Mouse (Mus musculus) embryonic facial prominence, embryonic 13.5 days (tissue): ENCODE measurements around the gene Ncf1. TPM values are rescaled to one million over a fixed set of nuclear protein-coding genes. Genes with fewer than 3 reads are reported as not detected.
A peak's percentile ranks its signal among the peaks of the same experiment; 100 is the strongest.

Experiments
- ATAC-seq: fragments of 200-750 bp; cut with Nextera tagmentation; 2 replicates; pipeline ENCODE4 v1.8.0; 2017; ENCODE audit warnings: low read depth; ENCODE audit not compliant: insufficient number of reproducible peaks, insufficient read depth, low FRiP score, low TSS enrichment
- H3K27ac ChIP-seq: fragments of 300-500 bp; sonication (generic); 2 replicates; pipeline ENCODE4 v1.5.1; 2015; ENCODE audit warnings: moderate library complexity, mild to moderate bottlenecking, inconsistent platforms
- H3K27me3 ChIP-seq: fragments of 300-500 bp; sonication (generic); 2 replicates; pipeline ENCODE4 v1.6.1; 2015; ENCODE audit warnings: mild to moderate bottlenecking, inconsistent platforms
- H3K36me3 ChIP-seq: fragments of 300-500 bp; sonication (generic); 2 replicates; pipeline ENCODE4 v1.6.1; 2015; ENCODE audit warnings: mild to moderate bottlenecking, inconsistent platforms
- H3K4me1 ChIP-seq: fragments of 300-500 bp; sonication (generic); 2 replicates; pipeline ENCODE4 v1.6.1; 2015; ENCODE audit warnings: inconsistent platforms
- H3K4me2 ChIP-seq: fragments of 300-500 bp; sonication (generic); 2 replicates; pipeline ENCODE4 v1.6.1; 2015; ENCODE audit warnings: moderate library complexity, mild to moderate bottlenecking, inconsistent platforms
- H3K4me3 ChIP-seq: fragments of 300-500 bp; sonication (generic); 2 replicates; pipeline ENCODE4 v1.5.1; 2015; ENCODE audit warnings: mild to moderate bottlenecking, inconsistent platforms
- H3K9ac ChIP-seq: fragments of 300-500 bp; sonication (generic); 2 replicates; pipeline ENCODE4 v1.6.1; 2015; ENCODE audit warnings: mild to moderate bottlenecking, inconsistent platforms
- H3K9me3 ChIP-seq: fragments of 300-500 bp; sonication (generic); 2 replicates; pipeline ENCODE4 v1.6.1; 2016; ENCODE audit warnings: inconsistent platforms
- WGBS: fragments of 180-500 bp; shearing (Covaris S2); methylation state at CpG from one replicate; pipeline ENCODE4 v1.1.7; 2015; ENCODE audit warnings: mixed read lengths; 5-methylcytosine and 5-hydroxymethylcytosine counted together
- polyA plus RNA-seq: library from polyadenylated mRNA; unstranded; fragments of >200 nt; fragmentation: Nextera tagmentation; extraction: Ambion mirVana; gene quantifications from 2 replicates; pipeline ENCODE4 v1.2.1, GENCODE M21; 2015

Ncf1 gene
- 4.4 and 5.2 TPM in 2 replicates for polyA plus RNA-seq

- WGBS, result 83% methylated on average over 7 of the region's 7 CpGs
- Histone ChIP-seq H3K9ac (no peak within 1 kb of the TSS), H3K9me3 (no peaks in the 10 kb centered on the region), H3K4me1 (peaks cover 43% of the 10 kb centered on the region), H3K4me2 (no peak within 1 kb of the TSS), H3K27me3 (no peaks in the 10 kb centered on the region), H3K36me3 (no peaks in the 10 kb centered on the region), H3K4me3 (no peak within 1 kb of the TSS), H3K27ac (peak within 1 kb of the TSS; percentile 22; the same call in 1 of the 2 replicates)
- ATAC-seq, result no peak
Measured at GRCm38 (mm10) chr5:134229391-134229790, at the start of gene Ncf1. Gene Ncf1 (minus strand): TSS chr5:134229625.

- H3K36me3 ChIP-seq, result peaks cover 90% of the 10 kb centered on the region
- no peaks in the 10 kb centered on the region for H3K4me1 ChIP-seq
- WGBS, result 83% methylated on average over 4 of the region's 4 CpGs
- H3K9me3 ChIP-seq, result no peaks in the 10 kb centered on the region
- H3K27me3 ChIP-seq, result no peaks in the 10 kb centered on the region
- H3K4me3 ChIP-seq, result no peak overlapping the region
- H3K27ac ChIP-seq, result no peak overlapping the region
- no peak overlapping the region for H3K4me2 ChIP-seq
- ATAC-seq, result no peak
- no peak overlapping the region for H3K9ac ChIP-seq
Measured at GRCm38 (mm10) chr5:134277109-134277508, 47.7 kb upstream of the Ncf1 start.

GRCm38 (mm10) chr5:134275556-134275955 lies 46.1 kb upstream of the Ncf1 start:
- Histone ChIP-seq H3K9ac (no peak overlapping the region), H3K36me3 (peaks cover 94% of the 10 kb centered on the region), H3K4me3 (no peak overlapping the region), H3K27ac (no peak overlapping the region), H3K27me3 (no peaks in the 10 kb centered on the region), H3K9me3 (no peaks in the 10 kb centered on the region), H3K4me1 (no peaks in the 10 kb centered on the region), H3K4me2 (no peak overlapping the region)
- no peak for ATAC-seq
- WGBS, result 87% methylated on average over 10 of the region's 10 CpGs

GRCm38 (mm10) chr5:134275021-134275420 lies 45.6 kb upstream of the Ncf1 start:
- Histone ChIP-seq H3K27ac (no peak overlapping the region), H3K4me1 (no peaks in the 10 kb centered on the region), H3K9me3 (no peaks in the 10 kb centered on the region), H3K27me3 (no peaks in the 10 kb centered on the region), H3K4me2 (no peak overlapping the region), H3K36me3 (peaks cover 94% of the 10 kb centered on the region), H3K9ac (no peak overlapping the region), H3K4me3 (no peak overlapping the region)
- 86% methylated on average over 11 of the region's 11 CpGs for WGBS
- no peak for ATAC-seq

GRCm38 (mm10) chr5:134273761-134274160 lies 44.3 kb upstream of the Ncf1 start:
- no peaks in the 10 kb centered on the region for H3K27me3 ChIP-seq
- no peak overlapping the region for H3K4me2 ChIP-seq
- no peak overlapping the region for H3K27ac ChIP-seq
- no peaks in the 10 kb centered on the region for H3K4me1 ChIP-seq
- no peaks in the 10 kb centered on the region for H3K9me3 ChIP-seq
- no peak for ATAC-seq
- H3K36me3 ChIP-seq, result peaks cover 94% of the 10 kb centered on the region
- WGBS, result 90% methylated on average over 8 of the region's 8 CpGs
- H3K9ac ChIP-seq, result no peak overlapping the region
- no peak overlapping the region for H3K4me3 ChIP-seq

GRCm38 (mm10) chr5:134272761-134273160 lies 43.3 kb upstream of the Ncf1 start:
- 60% methylated on average over 11 of the region's 11 CpGs for WGBS
- no peaks in the 10 kb centered on the region for H3K4me1 ChIP-seq

GRCm38 (mm10) chr5:134271421-134271820 lies 42.0 kb upstream of the Ncf1 start:
- ATAC-seq, result no peak
- no peaks in the 10 kb centered on the region for H3K4me1 ChIP-seq
- peaks cover 97% of the 10 kb centered on the region for H3K36me3 ChIP-seq
- H3K4me2 ChIP-seq, result no peak overlapping the region
- H3K9me3 ChIP-seq, result no peaks in the 10 kb centered on the region
- H3K9ac ChIP-seq, result no peak overlapping the region
- no peaks in the 10 kb centered on the region for H3K27me3 ChIP-seq
- no peak overlapping the region for H3K4me3 ChIP-seq
- no peak overlapping the region for H3K27ac ChIP-seq
- 89% methylated on average over 11 of the region's 11 CpGs for WGBS

More at GRCm38 (mm10) chr5:134272761-134273160, 43.3 kb upstream of the Ncf1 start:
- ATAC-seq, result no peak
- Histone ChIP-seq H3K36me3 (peaks cover 96% of the 10 kb centered on the region), H3K27me3 (no peaks in the 10 kb centered on the region), H3K4me2 (no peak overlapping the region), H3K9ac (no peak overlapping the region), H3K27ac (peak overlapping the region; percentile 34; the same call in 1 of the 2 replicates), H3K4me3 (no peak overlapping the region), H3K9me3 (no peaks in the 10 kb centered on the region)

GRCm38 (mm10) chr5:134270566-134270965 lies 41.1 kb upstream of the Ncf1 start:
- no peak overlapping the region for H3K4me2 ChIP-seq
- no peak overlapping the region for H3K4me3 ChIP-seq
- H3K9me3 ChIP-seq, result no peaks in the 10 kb centered on the region
- H3K27me3 ChIP-seq, result no peaks in the 10 kb centered on the region
- no peak for ATAC-seq
- H3K27ac ChIP-seq, result no peak overlapping the region
- no peak overlapping the region for H3K9ac ChIP-seq
- WGBS, result 89% methylated on average over 4 of the region's 4 CpGs
- no peaks in the 10 kb centered on the region for H3K4me1 ChIP-seq
- peaks cover 98% of the 10 kb centered on the region for H3K36me3 ChIP-seq

GRCm38 (mm10) chr5:134269751-134270150 lies 40.3 kb upstream of the Ncf1 start:
- H3K27ac ChIP-seq, result no peak overlapping the region
- ATAC-seq, result no peak
- H3K27me3 ChIP-seq, result no peaks in the 10 kb centered on the region
- no peaks in the 10 kb centered on the region for H3K9me3 ChIP-seq
- H3K4me2 ChIP-seq, result no peak overlapping the region
- H3K4me1 ChIP-seq, result no peaks in the 10 kb centered on the region
- WGBS, result 89% methylated on average over 5 of the region's 5 CpGs
- no peak overlapping the region for H3K4me3 ChIP-seq
- no peak overlapping the region for H3K9ac ChIP-seq
- H3K36me3 ChIP-seq, result peaks cover 98% of the 10 kb centered on the region

GRCm38 (mm10) chr5:134268751-134269150 lies 39.3 kb upstream of the Ncf1 start:
- Histone ChIP-seq H3K4me1 (no peaks in the 10 kb centered on the region), H3K27me3 (no peaks in the 10 kb centered on the region), H3K27ac (no peak overlapping the region), H3K9me3 (no peaks in the 10 kb centered on the region), H3K4me2 (no peak overlapping the region), H3K9ac (no peak overlapping the region), H3K36me3 (peaks cover 99% of the 10 kb centered on the region), H3K4me3 (no peak overlapping the region)
- no peak for ATAC-seq
- 92% methylated on average over 8 of the region's 8 CpGs for WGBS

- H3K36me3 ChIP-seq, result peaks cover 99% of the 10 kb centered on the region
- H3K9me3 ChIP-seq, result no peaks in the 10 kb centered on the region
- no peaks in the 10 kb centered on the region for H3K27me3 ChIP-seq
- peak overlapping the region; percentile 39; the same call in 1 of the 2 replicates for H3K27ac ChIP-seq
- no peak overlapping the region for H3K9ac ChIP-seq
- H3K4me3 ChIP-seq, result no peak overlapping the region
- H3K4me2 ChIP-seq, result no peak overlapping the region
- no peak for ATAC-seq
- no peaks in the 10 kb centered on the region for H3K4me1 ChIP-seq
- 85% methylated on average over 18 of the region's 18 CpGs for WGBS
Measured at GRCm38 (mm10) chr5:134266404-134266803, 37.0 kb upstream of the Ncf1 start.

- Histone ChIP-seq H3K4me1 (no peaks in the 10 kb centered on the region), H3K27ac (no peak overlapping the region), H3K4me3 (no peak overlapping the region), H3K9ac (no peak overlapping the region), H3K4me2 (no peak overlapping the region), H3K9me3 (no peaks in the 10 kb centered on the region), H3K27me3 (no peaks in the 10 kb centered on the region), H3K36me3 (peaks cover 99% of the 10 kb centered on the region)
- WGBS, result 53% methylated on average over 2 of the region's 2 CpGs
- no peak for ATAC-seq
Measured at GRCm38 (mm10) chr5:134265890-134266289, 36.5 kb upstream of the Ncf1 start.
